Mouse (Mus musculus): ENCODE measurements at regions not wholly inside any gene's neighbourhood (a gene's known extent, or its start where the extent isn't known, plus 50 kb on each side); places are given as distances from the start of the nearest gene placed in this dataset.

GRCm38 (mm10) chr6:16150535-16150934 is 430.1 kb downstream of the Mdfic start:
- no peaks in the 10 kb centered on the region for H3K27me3 ChIP-seq (ENCODE audit: insufficient read depth, low read length)
- H3K9me3 ChIP-seq (ENCODE audit: low read length), result no peaks in the 10 kb centered on the region
- H3K36me3 ChIP-seq (ENCODE audit: insufficient read depth, low read length), result no peaks in the 10 kb centered on the region
- no peaks in the 10 kb centered on the region for H3K4me1 ChIP-seq (replicated peaks; ENCODE audit: low read depth, low read length)
- TF ChIP-seq POU5F1 (IDR thresholded peaks at IDR 0.05; ENCODE audit: borderline replicate concordance, low read length) (no peak), CTCF (conservative IDR thresholded peaks at IDR 0.05; ENCODE audit: low read length) (no peak; the same call in 1 of the 2 replicates), NANOG (IDR thresholded peaks at IDR 0.05; ENCODE audit: borderline replicate concordance, low read length) (no peak)
- no peak overlapping the region for H3K4me3 ChIP-seq (replicated peaks; ENCODE audit: low read length)

GRCm38 (mm10) chr6:16151478-16151877 is 431.0 kb downstream of the Mdfic start:
- no peak overlapping the region for H3K4me3 ChIP-seq (replicated peaks; ENCODE audit: low read length)
- no peak for TF ChIP-seq POU5F1 (IDR thresholded peaks at IDR 0.05; ENCODE audit: borderline replicate concordance, low read length)
- TF ChIP-seq NANOG (IDR thresholded peaks at IDR 0.05; ENCODE audit: borderline replicate concordance, low read length), result no peak
- no peak for TF ChIP-seq CTCF (conservative IDR thresholded peaks at IDR 0.05; ENCODE audit: low read length)
- H3K27me3 ChIP-seq (ENCODE audit: insufficient read depth, low read length), result no peaks in the 10 kb centered on the region
- H3K36me3 ChIP-seq (ENCODE audit: insufficient read depth, low read length), result no peaks in the 10 kb centered on the region
- H3K9me3 ChIP-seq (ENCODE audit: low read length), result no peaks in the 10 kb centered on the region
- no peaks in the 10 kb centered on the region for H3K4me1 ChIP-seq (replicated peaks; ENCODE audit: low read depth, low read length)

GRCm38 (mm10) chr6:16152691-16153090 is 432.2 kb downstream of the Mdfic start:
- no peaks in the 10 kb centered on the region for H3K36me3 ChIP-seq (ENCODE audit: insufficient read depth, low read length)
- no peaks in the 10 kb centered on the region for H3K4me1 ChIP-seq (replicated peaks; ENCODE audit: low read depth, low read length)
- H3K27me3 ChIP-seq (ENCODE audit: insufficient read depth, low read length), result no peaks in the 10 kb centered on the region
- no peak for TF ChIP-seq NANOG (IDR thresholded peaks at IDR 0.05; ENCODE audit: borderline replicate concordance, low read length)
- no peak for TF ChIP-seq POU5F1 (IDR thresholded peaks at IDR 0.05; ENCODE audit: borderline replicate concordance, low read length)
- TF ChIP-seq CTCF (conservative IDR thresholded peaks at IDR 0.05; ENCODE audit: low read length), result no peak
- H3K9me3 ChIP-seq (ENCODE audit: low read length), result no peaks in the 10 kb centered on the region
- H3K4me3 ChIP-seq (replicated peaks; ENCODE audit: low read length), result no peak overlapping the region

DNA sequence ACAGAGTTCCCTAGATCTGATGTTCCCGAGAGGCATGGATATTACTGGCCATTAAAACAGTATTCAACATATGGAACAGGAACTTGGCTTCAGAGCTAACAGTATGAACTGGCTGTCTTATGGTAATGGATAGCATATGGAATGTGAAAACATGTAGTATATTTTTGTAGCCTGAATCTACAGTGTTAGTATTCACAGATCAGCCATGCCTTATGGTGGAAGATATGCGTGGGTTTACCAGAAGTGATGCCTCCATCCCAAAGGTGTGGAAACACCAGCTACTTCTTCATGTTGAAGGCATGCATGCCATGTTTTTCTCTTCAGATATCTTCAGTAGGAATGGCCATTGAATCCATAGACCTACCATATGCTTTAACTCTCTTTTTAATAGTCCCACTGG is 444.6 kb downstream of the Mdfic start:
- Histone ChIP-seq H3K4me3 (replicated peaks; ENCODE audit: low read length) (no peak overlapping the region), H3K4me1 (replicated peaks; ENCODE audit: low read depth, low read length) (no peaks in the 10 kb centered on the region), H3K27me3 (ENCODE audit: insufficient read depth, low read length) (no peaks in the 10 kb centered on the region), H3K9me3 (ENCODE audit: low read length) (peaks cover 14% of the 10 kb centered on the region), H3K36me3 (ENCODE audit: insufficient read depth, low read length) (no peaks in the 10 kb centered on the region)
- TF ChIP-seq NANOG (IDR thresholded peaks at IDR 0.05; ENCODE audit: borderline replicate concordance, low read length) (no peak), POU5F1 (IDR thresholded peaks at IDR 0.05; ENCODE audit: borderline replicate concordance, low read length) (no peak)

DNA sequence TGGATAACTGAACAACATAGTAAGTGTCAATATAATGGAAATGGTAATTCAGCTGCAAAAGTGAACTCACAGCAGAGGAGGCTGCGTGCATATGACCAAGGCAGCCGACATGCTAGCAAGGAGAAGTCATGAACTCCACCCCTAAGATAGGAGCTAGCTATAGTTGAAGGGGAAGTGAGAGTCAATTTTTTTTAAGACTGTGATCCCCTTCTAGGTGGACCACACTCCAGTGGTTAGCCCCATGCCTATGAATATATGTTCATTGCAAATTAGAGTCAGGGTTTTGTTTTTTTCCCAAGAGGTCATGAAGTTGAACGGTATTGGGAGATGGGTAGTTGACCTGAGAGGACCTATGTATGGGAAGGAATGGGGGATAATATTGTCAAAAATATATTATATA is 451.4 kb downstream of the Mdfic start:
- no peak overlapping the region for H3K4me3 ChIP-seq (replicated peaks; ENCODE audit: low read length)
- no peak for TF ChIP-seq POU5F1 (IDR thresholded peaks at IDR 0.05; ENCODE audit: borderline replicate concordance, low read length)
- TF ChIP-seq CTCF (conservative IDR thresholded peaks at IDR 0.05; ENCODE audit: low read length), result no peak
- TF ChIP-seq NANOG (IDR thresholded peaks at IDR 0.05; ENCODE audit: borderline replicate concordance, low read length), result no peak
- H3K4me1 ChIP-seq (replicated peaks; ENCODE audit: low read depth, low read length), result no peaks in the 10 kb centered on the region
- no peaks in the 10 kb centered on the region for H3K36me3 ChIP-seq (ENCODE audit: insufficient read depth, low read length)
- no peaks in the 10 kb centered on the region for H3K27me3 ChIP-seq (ENCODE audit: insufficient read depth, low read length)
- peaks cover 23% of the 10 kb centered on the region for H3K9me3 ChIP-seq (ENCODE audit: low read length)

- no peaks in the 10 kb centered on the region for H3K36me3 ChIP-seq (ENCODE audit: insufficient read depth, low read length)
- no peaks in the 10 kb centered on the region for H3K9me3 ChIP-seq (ENCODE audit: low read length)
- no peaks in the 10 kb centered on the region for H3K27me3 ChIP-seq (ENCODE audit: insufficient read depth, low read length)
- H3K4me3 ChIP-seq (replicated peaks; ENCODE audit: low read length), result no peak overlapping the region
- no peaks in the 10 kb centered on the region for H3K4me1 ChIP-seq (replicated peaks; ENCODE audit: low read depth, low read length)
- no peak for TF ChIP-seq NANOG (IDR thresholded peaks at IDR 0.05; ENCODE audit: borderline replicate concordance, low read length)
- no peak for TF ChIP-seq POU5F1 (IDR thresholded peaks at IDR 0.05; ENCODE audit: borderline replicate concordance, low read length)
- no peak for TF ChIP-seq CTCF (conservative IDR thresholded peaks at IDR 0.05; ENCODE audit: low read length)
Measured at GRCm38 (mm10) chr6:16177313-16177712, 456.9 kb downstream of the Mdfic start.

DNA sequence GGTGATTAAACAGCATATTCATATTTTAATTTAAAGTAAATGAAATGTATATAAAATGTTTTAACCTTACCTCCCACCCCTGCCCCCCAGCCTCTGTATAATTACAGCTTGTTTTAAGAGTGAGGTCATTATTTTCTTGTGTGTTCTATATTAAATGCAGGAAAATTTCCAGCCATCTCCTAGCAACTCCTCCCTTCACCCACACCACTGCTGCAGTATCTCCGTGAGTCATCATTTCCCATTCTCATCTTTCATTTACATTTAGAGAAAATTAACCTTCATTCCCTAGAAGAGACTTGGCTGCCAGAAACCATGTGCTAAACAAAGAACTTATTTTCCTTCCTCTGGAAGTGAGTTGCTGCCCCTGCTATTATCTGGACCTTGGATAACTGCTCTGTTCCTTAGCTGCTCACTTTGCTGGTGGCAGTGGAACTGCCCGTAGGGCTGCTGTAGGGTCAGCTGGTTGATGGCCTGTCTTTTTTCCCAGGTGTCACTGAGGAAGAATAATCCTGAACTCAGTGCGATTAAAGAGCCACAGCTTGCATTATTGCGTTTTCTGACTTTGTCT is 467.6 kb downstream of the Mdfic start:
- H3K36me3 ChIP-seq (ENCODE audit: insufficient read depth, low read length), result no peaks in the 10 kb centered on the region
- TF ChIP-seq POU5F1 (IDR thresholded peaks at IDR 0.05; ENCODE audit: borderline replicate concordance, low read length) (no peak), CTCF (conservative IDR thresholded peaks at IDR 0.05; ENCODE audit: low read length) (no peak), NANOG (IDR thresholded peaks at IDR 0.05; ENCODE audit: borderline replicate concordance, low read length) (no peak)
- H3K4me1 ChIP-seq (replicated peaks; ENCODE audit: low read depth, low read length), result no peaks in the 10 kb centered on the region
- no peak overlapping the region for H3K4me3 ChIP-seq (replicated peaks; ENCODE audit: low read length)
- no peaks in the 10 kb centered on the region for H3K27me3 ChIP-seq (ENCODE audit: insufficient read depth, low read length)
- no peaks in the 10 kb centered on the region for H3K9me3 ChIP-seq (ENCODE audit: low read length)

- Histone ChIP-seq H3K36me3 (ENCODE audit: insufficient read depth, low read length) (no peaks in the 10 kb centered on the region), H3K4me3 (replicated peaks; ENCODE audit: low read length) (no peak overlapping the region), H3K4me1 (replicated peaks; ENCODE audit: low read depth, low read length) (no peaks in the 10 kb centered on the region), H3K9me3 (ENCODE audit: low read length) (no peaks in the 10 kb centered on the region), H3K27me3 (ENCODE audit: insufficient read depth, low read length) (no peaks in the 10 kb centered on the region)
- no peak for TF ChIP-seq CTCF (conservative IDR thresholded peaks at IDR 0.05; ENCODE audit: low read length)
- TF ChIP-seq POU5F1 (IDR thresholded peaks at IDR 0.05; ENCODE audit: borderline replicate concordance, low read length), result no peak
- TF ChIP-seq NANOG (IDR thresholded peaks at IDR 0.05; ENCODE audit: borderline replicate concordance, low read length), result no peak
Measured at GRCm38 (mm10) chr6:16212975-16213374, 492.5 kb downstream of the Mdfic start.

GRCm38 (mm10) chr6:16213635-16214034 is 493.2 kb downstream of the Mdfic start:
- Histone ChIP-seq H3K27me3 (ENCODE audit: insufficient read depth, low read length) (no peaks in the 10 kb centered on the region), H3K36me3 (ENCODE audit: insufficient read depth, low read length) (no peaks in the 10 kb centered on the region), H3K9me3 (ENCODE audit: low read length) (no peaks in the 10 kb centered on the region), H3K4me3 (replicated peaks; ENCODE audit: low read length) (no peak overlapping the region), H3K4me1 (replicated peaks; ENCODE audit: low read depth, low read length) (no peaks in the 10 kb centered on the region)
- no peak for TF ChIP-seq NANOG (IDR thresholded peaks at IDR 0.05; ENCODE audit: borderline replicate concordance, low read length)
- TF ChIP-seq POU5F1 (IDR thresholded peaks at IDR 0.05; ENCODE audit: borderline replicate concordance, low read length), result no peak
- no peak for TF ChIP-seq CTCF (conservative IDR thresholded peaks at IDR 0.05; ENCODE audit: low read length)

All from E14TG2a.4 (cell line).